12 mouse cellular contexts compared by ENCODE assay signal in genomic region chr11:119514108-119514860, GRCm38 (mm10). TPM values are rescaled to one million over a fixed set of nuclear protein-coding genes. Genes with fewer than 3 reads are reported as not detected.
A peak's percentile ranks its signal among the peaks of the same experiment; 100 is the strongest.
DNase-seq lines count a peak whose midpoint lies in the region; ATAC-seq and TF ChIP-seq lines count a peak whose summit lies in the region.
"Had no signal": no experiment of that assay in that cellular context is flagged by ENCODE, and none has a peak within 500 bp of the region (broad histone marks: within the 10 kb centered on the region; RNA-seq: fewer than 3 reads in every experiment).

No protein-coding gene starts in this region.

- ATAC-seq in forebrain, postnatal 0 days: no peak; the same call in 1 of the 2 replicates
- no peak; the same call in 1 of the 2 replicates for ATAC-seq in midbrain, embryonic 15.5 days (replicated peaks)
- ATAC-seq in activated CD4-positive, CD25-positive, alpha-beta regulatory T cell, adult 4 months: no peak

- TF ChIP-seq CTCF in left cerebral cortex, adult 2 months (IDR thresholded peaks at IDR 0.05): no peak
- TF ChIP-seq CTCF in forebrain, postnatal 0 days (IDR thresholded peaks at IDR 0.05; ENCODE audit: low read depth): no peak

- intact Hi-C loops in left cerebral cortex, adult 2 months (cut with DNase I): loop anchor here (2.0 kb wide), 1 partner anchor 33 kb away; the partner anchor contains the start of gene Nptx1

- peak overlapping the region; percentile 94 for H3K27ac ChIP-seq in left cerebral cortex, adult 2 months
- H3K27ac ChIP-seq in forebrain, postnatal 0 days (ENCODE audit: low read depth, low read length): peak overlapping the region; percentile 15; the same call in 1 of the 2 replicates
- H3K27ac ChIP-seq in midbrain, embryonic 15.5 days: peak overlapping the region; percentile 70
- H3K27ac ChIP-seq: liver, embryonic 14.5 days had no signal

- no peak for DNase-seq in left cerebral cortex, adult 2 months (ENCODE audit: extremely low spot score in 1 of 2, low spot score in 2 of 2)
- no peak for DNase-seq in left cerebral cortex, adult 11 months (ENCODE audit: low spot score)
- DNase-seq in cerebellum, postnatal 14 days: peak; percentile 85 to 87
- DNase-seq in forebrain, postnatal 0 days: no peak
- DNase-seq in Muller cell, postnatal 12 days (ENCODE audit: inconsistent ontology term): no peak
- DNase-seq in layer of hippocampus, postnatal 10 days (ENCODE audit: low spot score in 2 of 2): no peak
- DNase-seq: kidney, adult 9 months had no signal

- H3K36me3 ChIP-seq in forebrain, postnatal 0 days (ENCODE audit: insufficient read depth): 0 out of 2 replicates have a peak, but pooled peaks cover under 1% of the 10 kb centered on the region
- no peaks in the 10 kb centered on the region for H3K36me3 ChIP-seq in midbrain, embryonic 15.5 days (replicated peaks)

- peak overlapping the region; percentile 30 for H3K4me2 ChIP-seq in forebrain, postnatal 0 days (ENCODE audit: low read depth)
- peak overlapping the region; percentile 34 for H3K4me2 ChIP-seq in midbrain, embryonic 15.5 days

- peaks cover 32% of the 10 kb centered on the region for H3K4me1 ChIP-seq in forebrain, postnatal 0 days (ENCODE audit: insufficient read depth)
- H3K4me1 ChIP-seq in midbrain, embryonic 15.5 days: peaks cover 42% of the 10 kb centered on the region

- no peaks in the 10 kb centered on the region for H3K9me3 ChIP-seq in forebrain, postnatal 0 days (ENCODE audit: low read length)
- no peaks in the 10 kb centered on the region for H3K9me3 ChIP-seq in midbrain, embryonic 15.5 days
- H3K9me3 ChIP-seq: G1E had no signal

- no peak overlapping the region for H3K4me3 ChIP-seq in left cerebral cortex, adult 2 months
- H3K4me3 ChIP-seq in forebrain, postnatal 0 days (ENCODE audit: low read depth, low read length): no peak overlapping the region
- peak overlapping the region; percentile 13; the same call in 1 of the 2 replicates for H3K4me3 ChIP-seq in midbrain, embryonic 15.5 days

- 28% methylated on average over 16 of the region's 16 CpGs for WGBS in forebrain, postnatal 0 days
- 34% methylated on average over 16 of the region's 16 CpGs for WGBS in midbrain, embryonic 15.5 days

- H3K9ac ChIP-seq in forebrain, postnatal 0 days: no peak overlapping the region
- no peak overlapping the region; the same call in 1 of the 2 replicates for H3K9ac ChIP-seq in midbrain, embryonic 15.5 days
- H3K9ac ChIP-seq: liver, embryonic 14.5 days had no signal

- no peaks in the 10 kb centered on the region for H3K27me3 ChIP-seq in forebrain, postnatal 0 days (ENCODE audit: insufficient read depth, low read length)
- no peaks in the 10 kb centered on the region for H3K27me3 ChIP-seq in midbrain, embryonic 15.5 days (replicated peaks)

RNA-seq across cellular contexts. Expression of gene Endov, which starts 23.1 kb away (rescaled TPM):
- 10 to 100 TPM; 31.3 to 35.3 TPM for total RNA-seq in left cerebral cortex, adult 2 months (2021)
- total RNA-seq in forebrain, postnatal 0 days (2014; rRNA removed): 35.6 and 42.8 TPM in 2 replicates
- 15.2 and 16.9 TPM in 2 replicates for polyA plus RNA-seq in forebrain, postnatal 0 days (2015; fragmentation: Nextera tagmentation; extraction: Ambion mirVana)
- polyA plus RNA-seq in midbrain, embryonic 15.5 days (2015; fragmentation: Nextera tagmentation; extraction: Ambion mirVana): 20.7 and 22.2 TPM in 2 replicates
- polyA plus RNA-seq in activated CD4-positive, CD25-positive, alpha-beta regulatory T cell, adult 4 months (2017; shearing (Covaris generic)): 10 to 100 TPM; 11.9 to 15.2 TPM
- total RNA-seq in layer of hippocampus, postnatal 10 days (2021): 10 to 100 TPM; 24.8 to 29.6 TPM

RNA-seq across cellular contexts. Expression of gene Nptx1, which starts 33.3 kb away (rescaled TPM):
- total RNA-seq in left cerebral cortex, adult 2 months (2021): 100 to 1,000 TPM; 247 to 272 TPM
- total RNA-seq in forebrain, postnatal 0 days (2014; rRNA removed): 10.0 and 14.2 TPM in 2 replicates
- polyA plus RNA-seq in forebrain, postnatal 0 days (2015; fragmentation: Nextera tagmentation; extraction: Ambion mirVana): 5.1 and 6.9 TPM in 2 replicates
- 13.6 and 13.7 TPM in 2 replicates for polyA plus RNA-seq in midbrain, embryonic 15.5 days (2015; fragmentation: Nextera tagmentation; extraction: Ambion mirVana)
- not detected for polyA plus RNA-seq in activated CD4-positive, CD25-positive, alpha-beta regulatory T cell, adult 4 months (2017; shearing (Covaris generic))
- 100 to 1,000 TPM; 146 to 173 TPM for total RNA-seq in layer of hippocampus, postnatal 10 days (2021)
- total RNA-seq: neutrophil, adult 5-6 weeks had no signal
- polyA plus RNA-seq: G1E; liver, embryonic 14.5 days had no signal

Comparison
In these comparisons a context has a peak if more than half of its experiments do, and no peak if none do; other contexts are left out.
1. DNase-seq: peak in cerebellum, postnatal 14 days (2 of 2); none in left cerebral cortex, adult 2 months (0 of 2), left cerebral cortex, adult 11 months (single experiment), forebrain, postnatal 0 days (single experiment), Muller cell, postnatal 12 days (single experiment) and layer of hippocampus, postnatal 10 days (0 of 2).
2. H3K27ac ChIP-seq: peak in every context shown above with its lines; median percentile 94 in left cerebral cortex, adult 2 months; 70 in midbrain, embryonic 15.5 days; 15 in forebrain, postnatal 0 days.